Mouse (Mus musculus): Measurements from ENCODE around the gene Zfp300.
A peak's percentile ranks its signal among the peaks of the same experiment; 100 is the strongest.

Gene Zfp300

DNA sequence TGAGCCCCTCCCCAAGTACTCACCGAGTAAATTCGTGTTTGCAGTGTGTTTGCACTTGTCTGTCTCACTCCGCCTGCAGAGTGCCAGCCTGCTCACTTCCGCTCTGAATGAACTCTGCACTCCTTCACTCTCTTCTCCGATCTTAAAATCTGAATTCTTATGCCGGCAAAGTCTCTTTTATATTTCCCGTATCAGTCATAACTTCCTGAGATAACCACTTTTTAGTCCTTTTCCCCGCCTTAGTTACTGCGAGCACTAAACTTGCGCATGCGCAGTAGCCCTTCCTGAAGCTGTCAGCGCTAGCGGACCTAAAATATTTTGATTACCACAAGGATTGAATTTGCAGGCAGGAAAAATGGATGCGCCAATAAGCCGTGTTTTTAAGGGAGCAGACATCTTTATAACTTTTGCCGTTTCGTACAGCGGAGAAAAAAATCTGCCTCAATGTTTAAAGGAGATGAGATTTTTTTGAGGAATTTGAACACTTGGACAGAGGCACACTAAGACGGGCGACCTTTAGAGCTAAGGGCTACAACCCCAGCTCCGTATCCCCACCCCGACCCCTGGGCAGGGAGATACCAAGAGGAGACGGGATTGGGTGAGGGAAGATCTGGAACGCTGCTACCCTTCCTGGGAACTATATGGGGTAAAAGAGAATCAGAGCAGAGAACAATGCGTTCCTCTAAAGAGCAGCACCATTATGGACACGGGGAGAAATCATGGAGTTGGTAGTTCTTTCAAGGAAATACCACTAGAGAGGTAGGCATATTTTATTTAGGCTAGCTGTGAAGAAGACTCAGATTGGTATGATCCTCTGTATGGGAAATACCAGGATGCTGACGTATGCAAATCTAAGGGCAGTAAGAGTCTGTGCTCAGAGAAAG is at the start of gene Zfp300:
TSS of gene Zfp300 (minus strand) at position 545 of the 884 bp plus-strand sequence.
- DNase-seq (ENCODE audit: low spot score in 2 of 2): peak; percentile 58 to 72

DNA sequence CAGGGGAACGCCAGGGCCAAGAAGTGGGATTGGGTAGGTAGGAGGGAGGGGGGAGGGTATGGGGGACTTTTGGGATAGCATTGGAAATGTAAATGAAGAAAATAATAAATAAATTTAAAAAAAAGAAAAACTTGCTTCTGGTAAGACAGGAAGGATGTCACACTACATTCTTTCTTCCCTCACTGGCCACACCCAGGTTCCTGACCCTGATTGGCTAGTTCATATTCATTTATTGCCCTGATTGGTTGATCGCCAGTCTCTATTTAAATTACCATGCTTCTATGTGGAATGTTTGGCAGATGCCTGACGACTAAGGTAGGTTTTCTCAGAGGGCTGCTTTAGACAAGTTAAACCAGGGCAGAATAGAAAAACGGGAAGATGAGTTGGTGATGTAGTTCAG is 26.2 kb upstream of the Zfp300 start, which contains the start of gene Ssxa1:
TSS of gene Ssxa1 (plus strand) at position 301 of the 400 bp plus-strand sequence.
- no peak for DNase-seq (ENCODE audit: low spot score in 2 of 2)

DNA sequence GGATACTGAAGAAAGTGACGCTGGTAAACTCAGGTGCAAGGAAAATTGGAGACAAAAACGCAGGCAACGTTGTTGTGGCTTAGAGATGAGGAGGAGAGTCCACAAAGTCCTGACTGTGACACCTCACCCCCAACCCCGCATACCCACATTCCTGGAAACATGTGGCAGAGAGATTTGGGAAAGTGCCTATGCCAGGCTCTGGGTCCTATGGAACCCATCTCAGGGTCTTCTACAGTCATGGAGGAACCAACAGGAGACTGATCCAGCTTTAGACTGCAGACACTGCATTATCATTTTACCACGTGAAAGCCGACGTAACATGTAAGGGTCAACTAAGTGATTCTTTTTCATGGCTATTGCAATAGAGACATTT is 526 bp upstream of the Zfp300 start:
- DNase-seq (ENCODE audit: low spot score in 2 of 2): no peak

DNA sequence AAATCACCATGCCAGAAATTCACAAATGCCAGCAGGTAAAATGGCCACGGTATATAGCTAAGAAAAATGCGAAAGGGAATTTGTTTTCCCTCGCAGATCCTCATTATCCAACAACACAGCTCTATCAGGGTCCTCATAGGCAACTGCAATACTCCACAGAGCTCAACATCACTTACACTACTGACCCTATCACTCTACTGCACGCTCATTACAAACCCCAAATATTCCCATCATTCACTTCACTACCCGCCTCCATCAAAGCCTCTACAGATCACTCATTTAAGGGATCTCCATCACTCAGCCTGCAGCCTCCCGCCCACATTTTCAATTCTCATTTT is 713 bp downstream of the Zfp300 start:
- peak in 1 of 2 experiments; percentile 0 for DNase-seq (ENCODE audit: low spot score in 2 of 2)

DNA sequence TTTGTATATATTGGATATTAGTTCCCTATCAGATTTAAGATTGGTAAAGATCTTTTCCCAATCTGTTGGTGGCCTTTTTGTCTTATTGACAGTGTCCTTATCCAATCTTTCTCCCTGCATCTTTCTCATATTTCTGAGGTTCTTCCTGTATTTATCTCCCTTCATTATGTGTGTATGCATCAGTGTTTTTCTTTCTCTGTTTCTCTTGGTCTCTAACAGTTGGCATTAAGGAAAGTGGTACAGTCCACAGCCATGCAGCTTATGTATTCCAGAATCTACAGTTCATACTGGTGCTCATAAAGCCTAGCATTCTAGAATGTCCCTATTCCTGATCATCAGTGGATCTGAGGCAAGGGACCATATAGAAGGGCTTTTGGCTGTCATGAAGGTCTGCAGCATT is 21.2 kb downstream of the Zfp300 start, which contains the start of gene Spaca5:
TSS of gene Spaca5 (plus strand) at position 301 of the 400 bp plus-strand sequence.
- DNase-seq (ENCODE audit: low spot score in 2 of 2): no peak

DNA sequence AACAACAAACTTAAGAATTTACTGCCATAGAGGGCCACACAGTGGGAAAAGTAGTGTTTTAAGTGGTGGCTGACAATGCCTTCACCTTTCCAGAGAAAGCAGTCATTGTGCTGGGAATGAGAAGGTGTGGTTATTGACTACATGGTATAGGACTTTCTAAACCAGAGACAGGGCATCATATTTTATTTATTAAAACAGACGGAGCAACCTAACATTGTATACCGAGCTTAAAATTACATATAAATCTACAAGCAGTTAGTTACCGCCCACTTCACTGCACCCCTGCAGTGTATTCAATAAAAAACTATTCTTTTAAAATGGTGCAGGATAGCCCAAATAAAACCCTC is 26.8 kb downstream of the Zfp300 start:
- DNase-seq (ENCODE audit: low spot score in 2 of 2): no peak

DNA sequence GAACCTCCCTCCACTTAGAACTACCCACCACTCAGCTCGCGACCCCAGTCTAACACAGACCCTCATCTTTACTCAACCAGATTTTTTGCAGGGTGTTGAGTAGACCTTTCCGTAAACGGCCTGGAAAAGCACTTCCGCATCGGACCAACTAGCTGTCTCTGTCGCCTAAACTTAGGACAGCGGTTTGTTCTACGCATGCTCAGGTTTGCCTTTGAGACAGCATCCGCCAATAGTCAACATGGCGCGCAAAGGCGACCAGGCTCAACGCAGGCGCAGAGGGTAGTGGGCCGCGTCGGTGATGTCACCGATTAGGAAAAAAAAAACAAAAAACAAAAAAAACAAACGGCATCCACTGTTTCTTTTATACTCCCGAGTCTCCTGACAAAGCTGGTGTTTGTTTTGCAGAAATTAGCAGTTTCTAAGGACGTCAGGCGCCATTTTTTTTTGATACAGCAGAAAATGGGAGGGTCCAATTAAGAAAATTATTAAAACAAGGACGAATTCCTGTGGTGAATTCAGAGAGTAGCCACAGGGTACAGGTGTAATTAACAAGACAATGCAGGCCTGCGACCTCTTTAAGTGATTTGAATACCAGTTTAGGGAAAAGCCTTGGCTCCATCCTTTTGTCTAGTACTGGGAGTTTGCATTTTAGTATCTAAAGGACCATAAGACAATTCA is 27.3 kb downstream of the Zfp300 start, which contains the start of gene Zfp182:
TSS of gene Zfp182 (minus strand) at position 451 of the 678 bp plus-strand sequence.
- peak; percentile 74 to 82 for DNase-seq (ENCODE audit: low spot score in 2 of 2)

DNA sequence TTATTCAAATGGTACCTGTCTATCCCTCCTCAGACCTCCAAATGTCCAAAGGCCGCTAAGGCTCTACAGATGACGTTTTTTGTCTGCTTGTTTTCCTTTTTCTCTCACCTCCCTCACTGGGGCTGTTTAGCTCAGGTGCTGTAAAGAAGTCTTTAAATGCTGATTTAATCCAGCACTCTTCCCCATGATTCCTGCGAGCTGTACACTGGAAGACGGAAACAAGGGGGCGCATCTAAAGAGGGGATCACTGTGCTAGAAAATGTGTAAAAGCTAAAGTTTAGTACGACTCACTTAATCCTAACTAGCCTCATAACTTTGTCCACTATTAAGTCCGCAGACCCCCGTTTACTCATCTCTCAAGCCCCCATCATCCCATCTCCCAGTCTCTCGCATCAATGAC is 27.9 kb downstream of the Zfp300 start:
- DNase-seq (ENCODE audit: low spot score in 2 of 2): no peak

Measured in frontal cortex, postnatal 36 days (tissue).